Mouse (Mus musculus) cerebellum, postnatal 14 days (tissue): Measurements from ENCODE around the gene Bfsp2.

Experiments used
- DNase-seq, 2 experiments: peaks; one replicate each; pipeline ENCODE4 v3.0.0; 2021; ENCODE audit warnings: mixed read lengths in 2 of 2

Gene Bfsp2

GRCm38 (mm10) chr9:103379199-103379598 lies 101.0 kb downstream of the Bfsp2 start:
- DNase-seq: no peak

GRCm38 (mm10) chr9:103378686-103379085 lies 101.5 kb downstream of the Bfsp2 start:
- peak; percentile 43 to 70 for DNase-seq

GRCm38 (mm10) chr9:103376346-103377320 lies 103.6 kb downstream of the Bfsp2 start:
- DNase-seq: no peak
